Mouse (Mus musculus) ES-Bruce4 (cell line): ENCODE measurements around the gene Bahcc1. TPM values are rescaled to one million over a fixed set of nuclear protein-coding genes. Genes with fewer than 3 reads are reported as not detected.

Experiments used
- H3K27ac ChIP-seq: 2 replicates; pipeline ENCODE4 v1.5.1; 2012; ENCODE audit warnings: low read length, inconsistent platforms; ENCODE audit not compliant: insufficient read depth
- H3K27me3 ChIP-seq: 2 replicates; pipeline ENCODE4 v1.6.1; 2012; ENCODE audit warnings: mild to moderate bottlenecking, low read length, inconsistent platforms; ENCODE audit not compliant: control insufficient read depth, poor library complexity, insufficient read depth, severe bottlenecking
- H3K36me3 ChIP-seq: 2 replicates; pipeline ENCODE4 v1.6.1; 2012; ENCODE audit warnings: inconsistent platforms, mild to moderate bottlenecking, low read length, moderate library complexity; ENCODE audit not compliant: control insufficient read depth, poor library complexity, insufficient read depth, severe bottlenecking
- H3K4me1 ChIP-seq: one replicate; pipeline ENCODE4 v1.8.1; 2011; ENCODE audit warnings: low read length; ENCODE audit not compliant: control insufficient read depth, insufficient read depth
- H3K4me3 ChIP-seq: 2 replicates; pipeline ENCODE4 v1.5.1; 2011; ENCODE audit warnings: low read depth, mild to moderate bottlenecking, low read length
- H3K9ac ChIP-seq: 2 replicates; pipeline ENCODE4 v1.6.1; 2012; ENCODE audit warnings: low read depth, mild to moderate bottlenecking, inconsistent platforms; ENCODE audit not compliant: poor library complexity, severe bottlenecking
- H3K9me3 ChIP-seq: replicated peaks from 2 replicates; pipeline ENCODE4 v1.6.1; 2012; ENCODE audit warnings: mild to moderate bottlenecking, low read length, inconsistent platforms; ENCODE audit not compliant: control insufficient read depth, poor library complexity, insufficient read depth, severe bottlenecking
- CTCF ChIP-seq: IDR thresholded peaks from one replicate; pipeline ENCODE4 v1.8.1; 2011; ENCODE audit warnings: low read depth, low read length
- EP300 ChIP-seq: IDR thresholded peaks from 2 replicates; pipeline ENCODE4 v1.6.1; 2011; ENCODE audit warnings: low read depth, low read length; ENCODE audit not compliant: insufficient read depth
- POLR2A ChIP-seq: IDR thresholded peaks from one replicate; pipeline ENCODE4 v1.8.1; 2011; ENCODE audit warnings: low read length; ENCODE audit not compliant: insufficient read depth
- polyA plus RNA-seq: library from polyadenylated mRNA; stranded (reverse); fragments of >200 nt; gene quantifications from 2 replicates; pipeline ENCODE4 v1.2.4, GENCODE M21; 2011; ENCODE audit warnings: low read depth; ENCODE audit not compliant: missing spikeins, insufficient read depth, insufficient read length

Bahcc1 gene
- polyA plus RNA-seq, 1 experiment: 21.6 TPM

GRCm38 (mm10) chr11:120260769-120261150 is 28.0 kb downstream of the Bahcc1 start:
- Histone ChIP-seq H3K9me3 (no peaks in the 10 kb centered on the region), H3K27me3 (no peaks in the 10 kb centered on the region), H3K4me3 (no peak overlapping the region), H3K9ac (no peak overlapping the region), H3K4me1 (peaks cover 6% of the 10 kb centered on the region), H3K27ac (no peak overlapping the region), H3K36me3 (no peaks in the 10 kb centered on the region)
- TF ChIP-seq EP300 (no peak), POLR2A (no peak), CTCF (no peak)

DNA sequence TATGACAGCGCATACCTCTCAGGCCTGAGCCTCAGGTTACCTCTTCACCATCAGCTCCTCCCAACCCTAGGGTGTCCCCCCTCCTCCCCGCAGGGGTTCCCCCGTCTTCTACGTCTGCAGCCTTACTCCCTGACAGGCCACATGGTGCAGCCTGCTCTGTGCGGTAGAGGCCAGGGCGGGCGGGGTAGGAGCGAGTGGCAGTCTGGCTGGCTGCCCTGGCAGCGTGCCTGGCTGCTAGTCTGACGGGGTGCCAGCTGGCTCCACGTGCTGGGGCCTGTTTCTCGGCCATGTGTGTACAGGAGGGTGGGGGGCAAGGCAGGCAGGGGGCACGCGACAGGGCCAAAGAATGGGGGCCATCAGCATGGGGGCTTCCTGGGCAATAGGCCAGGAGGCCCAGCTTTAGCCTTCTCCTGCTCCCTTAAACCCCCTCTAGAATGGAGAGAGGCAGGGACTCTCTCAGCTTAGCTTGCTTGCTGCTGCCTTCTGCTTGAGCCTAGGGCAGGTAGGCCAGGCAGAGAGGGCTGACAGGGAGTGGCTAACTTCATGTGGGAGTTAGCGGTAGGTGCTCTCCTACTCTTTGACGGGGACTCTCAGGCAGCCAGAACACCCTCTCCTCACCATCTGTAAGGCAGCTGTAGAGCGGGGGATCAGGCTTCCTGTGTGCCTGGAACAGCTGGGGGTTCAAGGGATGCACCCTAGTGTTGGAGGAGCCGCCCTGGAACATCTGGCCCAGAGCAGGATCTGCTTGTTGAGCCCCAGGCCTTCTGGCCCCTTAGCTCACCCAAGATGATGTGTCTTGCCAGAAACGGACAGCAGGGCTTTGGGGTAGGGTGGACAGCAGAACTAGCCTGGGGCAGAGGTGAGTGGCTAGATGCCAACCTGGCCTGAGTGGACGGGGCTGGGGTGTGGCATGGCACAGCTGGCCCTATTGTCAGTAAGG is 28.9 kb downstream of the Bahcc1 start:
- H3K27ac ChIP-seq: no peak overlapping the region
- H3K4me3 ChIP-seq: no peak overlapping the region
- H3K9ac ChIP-seq: no peak overlapping the region
- no peak for TF ChIP-seq POLR2A
- no peaks in the 10 kb centered on the region for H3K9me3 ChIP-seq
- no peaks in the 10 kb centered on the region for H3K27me3 ChIP-seq
- H3K4me1 ChIP-seq: peaks cover 4% of the 10 kb centered on the region
- no peaks in the 10 kb centered on the region for H3K36me3 ChIP-seq

GRCm38 (mm10) chr11:120262356-120262901 is 29.7 kb downstream of the Bahcc1 start:
- Histone ChIP-seq H3K27me3 (no peaks in the 10 kb centered on the region), H3K9me3 (no peaks in the 10 kb centered on the region), H3K4me3 (no peak overlapping the region), H3K36me3 (no peaks in the 10 kb centered on the region), H3K9ac (no peak overlapping the region), H3K4me1 (peaks cover 4% of the 10 kb centered on the region), H3K27ac (no peak overlapping the region)
- TF ChIP-seq POLR2A: no peak
- TF ChIP-seq CTCF: peak; percentile 88

GRCm38 (mm10) chr11:120263176-120263575 is 30.4 kb downstream of the Bahcc1 start:
- H3K36me3 ChIP-seq: no peaks in the 10 kb centered on the region
- no peaks in the 10 kb centered on the region for H3K27me3 ChIP-seq
- TF ChIP-seq CTCF (no peak), POLR2A (no peak), EP300 (no peak)
- peaks cover 4% of the 10 kb centered on the region for H3K4me1 ChIP-seq
- H3K9me3 ChIP-seq: no peaks in the 10 kb centered on the region
- no peak overlapping the region for H3K9ac ChIP-seq
- no peak overlapping the region for H3K27ac ChIP-seq
- no peak overlapping the region for H3K4me3 ChIP-seq

DNA sequence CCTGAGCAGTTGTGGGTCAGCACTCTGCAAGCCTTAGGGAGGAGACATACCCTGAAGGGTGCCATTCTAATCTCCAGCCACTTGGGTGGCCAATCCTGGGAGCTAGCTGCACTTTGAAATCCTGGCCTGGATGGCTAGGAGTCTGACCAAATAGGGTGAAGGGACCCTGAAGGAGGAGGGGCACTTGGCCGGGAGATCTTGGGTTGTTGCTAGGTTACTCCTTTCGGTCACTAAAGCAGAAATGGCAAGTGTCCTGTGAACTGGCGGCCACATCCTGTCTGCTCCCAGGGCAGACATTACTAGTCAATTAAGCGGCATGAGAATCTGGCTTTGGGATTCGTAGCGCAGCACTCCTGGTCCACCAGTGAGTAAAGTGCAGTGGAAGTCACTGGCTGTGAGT is 31.3 kb downstream of the Bahcc1 start:
- Histone ChIP-seq H3K4me1 (peaks cover 7% of the 10 kb centered on the region), H3K9me3 (no peaks in the 10 kb centered on the region), H3K4me3 (no peak overlapping the region), H3K36me3 (no peaks in the 10 kb centered on the region), H3K27ac (no peak overlapping the region), H3K9ac (no peak overlapping the region), H3K27me3 (no peaks in the 10 kb centered on the region)
- TF ChIP-seq EP300 (no peak), CTCF (no peak), POLR2A (no peak)

DNA sequence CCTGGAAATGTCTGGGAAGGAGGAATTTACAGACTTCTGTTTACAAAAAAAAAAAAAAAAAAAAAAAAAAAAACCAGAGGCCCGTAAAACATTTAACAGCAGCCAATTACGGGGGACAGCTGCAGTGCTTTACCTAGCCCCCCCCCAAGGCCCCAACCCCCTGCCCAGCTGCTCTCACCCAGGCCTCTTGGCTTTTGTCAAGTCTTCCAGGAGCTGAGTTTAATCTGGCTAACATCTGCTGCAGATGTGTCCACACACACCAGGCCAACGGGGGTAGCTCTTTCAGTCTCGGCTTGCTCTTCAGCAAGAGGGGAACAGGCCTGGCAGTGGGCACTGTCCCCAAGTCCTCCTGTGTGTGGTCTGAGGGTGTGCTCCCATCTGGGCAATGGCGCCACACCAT is 32.7 kb downstream of the Bahcc1 start:
- H3K9me3 ChIP-seq: no peaks in the 10 kb centered on the region
- no peak overlapping the region for H3K4me3 ChIP-seq
- TF ChIP-seq EP300 (no peak), CTCF (no peak), POLR2A (no peak)
- H3K27ac ChIP-seq: no peak overlapping the region
- H3K27me3 ChIP-seq: no peaks in the 10 kb centered on the region
- H3K36me3 ChIP-seq: no peaks in the 10 kb centered on the region
- H3K4me1 ChIP-seq: peaks cover 12% of the 10 kb centered on the region
- H3K9ac ChIP-seq: no peak overlapping the region
